Mouse (Mus musculus): ENCODE data around the gene Ccdc142. TPM values are rescaled to one million over a fixed set of nuclear protein-coding genes. Genes with fewer than 3 reads are reported as not detected.

The Ccdc142 gene
- polyA plus RNA-seq, 1 experiment from 2014 or later: 5.0 TPM

DNA sequence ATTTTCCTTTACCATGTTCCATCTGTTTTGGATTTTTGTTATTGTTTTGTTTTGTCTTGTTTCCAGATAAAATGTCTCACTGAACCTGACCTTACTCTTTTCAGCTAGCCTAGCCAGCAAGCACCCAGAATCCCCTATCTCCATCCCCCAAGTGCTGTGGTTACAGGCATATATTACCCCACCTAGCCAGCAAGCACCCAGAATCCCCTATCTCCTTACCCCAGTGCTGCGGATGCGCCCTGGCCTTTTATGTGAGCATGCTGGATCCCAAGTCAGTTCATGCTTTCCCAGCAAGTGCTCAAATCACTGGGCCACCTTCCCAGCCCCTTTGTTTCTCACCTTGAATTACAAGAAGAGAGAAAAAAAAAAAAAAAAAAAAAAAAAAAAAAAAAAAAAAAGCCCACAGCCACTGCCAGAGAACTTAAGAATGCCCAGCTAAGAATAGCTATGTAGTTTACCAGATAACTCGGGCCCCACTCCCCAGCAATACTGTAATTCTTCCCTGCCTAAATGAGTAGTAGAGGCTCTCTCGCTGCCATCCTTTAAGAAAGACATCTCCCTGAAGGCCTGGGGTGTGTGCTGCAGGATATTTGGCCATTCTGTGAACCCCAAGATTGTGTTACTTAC is 10.2 kb downstream of the Ccdc142 start:
- H3K9me3 ChIP-seq: no peaks in the 10 kb centered on the region
- 0 out of 2 replicates have a peak, but pooled peaks cover 6% of the 10 kb centered on the region for H3K36me3 ChIP-seq
- no peak overlapping the region for H3K4me2 ChIP-seq (replicated peaks)
- WGBS: 95% methylated on average over 4 of the region's 4 CpGs
- H3K27ac ChIP-seq (replicated peaks): no peak overlapping the region
- no peak for ATAC-seq (ENCODE audit: low FRiP score, low read depth)
- H3K4me3 ChIP-seq: no peak overlapping the region
- peaks cover 37% of the 10 kb centered on the region for H3K4me1 ChIP-seq
- H3K27me3 ChIP-seq: no peaks in the 10 kb centered on the region
- H3K9ac ChIP-seq (replicated peaks): no peak overlapping the region

- 1% methylated on average over 51 of the region's 58 CpGs for WGBS
These were observed 13.7 kb downstream of the Ccdc142 start, which contains the start of gene Mogs for GRCm38 (mm10) chr6:83115011-83115671. Gene Mogs, plus strand, starts transcription at chr6:83115496.

DNA sequence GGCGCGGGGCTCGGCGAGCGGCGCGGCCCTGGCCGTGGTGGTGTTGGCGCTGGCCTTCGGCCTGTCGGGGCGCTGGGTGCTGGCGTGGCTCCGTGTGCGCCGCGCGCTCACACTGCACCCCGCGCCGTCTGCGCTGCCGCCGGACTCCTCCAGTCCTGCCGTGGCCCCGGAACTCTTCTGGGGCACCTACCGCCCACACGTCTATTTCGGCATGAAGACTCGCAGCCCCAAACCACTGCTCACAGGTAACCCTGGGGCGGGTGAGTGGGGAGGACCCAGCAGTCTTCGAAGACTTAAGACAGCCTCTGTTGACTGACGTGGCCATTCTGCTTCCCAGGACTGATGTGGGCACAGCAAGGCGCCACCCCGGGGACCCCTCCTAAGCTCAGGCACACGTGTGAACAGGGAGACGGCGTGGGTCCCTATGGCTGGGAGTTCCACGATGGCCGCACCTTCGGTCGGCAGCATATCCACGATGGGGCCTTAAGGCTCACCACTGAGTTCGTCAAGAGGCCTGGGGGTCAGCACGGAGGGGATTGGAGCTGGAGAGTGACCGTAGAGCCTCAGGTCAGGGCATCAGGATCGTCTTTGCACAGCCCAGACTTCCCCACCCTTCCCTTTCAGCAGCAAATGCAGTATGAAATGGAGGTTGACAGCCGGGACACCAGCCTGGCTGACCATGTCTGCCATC is 14.4 kb downstream of the Ccdc142 start:
- Histone ChIP-seq H3K27me3 (no peaks in the 10 kb centered on the region), H3K27ac (replicated peaks) (peak overlapping the region; percentile 78), H3K4me2 (replicated peaks) (peak overlapping the region; percentile 95), H3K9ac (replicated peaks) (peak overlapping the region; percentile 85), H3K9me3 (no peaks in the 10 kb centered on the region), H3K4me1 (peaks cover 52% of the 10 kb centered on the region), H3K4me3 (peak overlapping the region; percentile 78), H3K36me3 (peaks cover 30% of the 10 kb centered on the region)
- WGBS: 2% methylated on average over 41 of the region's 48 CpGs
- ATAC-seq (ENCODE audit: low FRiP score, low read depth): peak; percentile 72

More at GRCm38 (mm10) chr6:83115011-83115671, 13.7 kb downstream of the Ccdc142 start, which contains the start of gene Mogs:
- H3K9me3 ChIP-seq: no peaks in the 10 kb centered on the region
- peaks cover 30% of the 10 kb centered on the region for H3K36me3 ChIP-seq
- H3K4me2 ChIP-seq (replicated peaks): peak within 1 kb of the TSS; percentile 95
- H3K4me3 ChIP-seq: peak within 1 kb of the TSS; percentile 78
- H3K27ac ChIP-seq (replicated peaks): peak within 1 kb of the TSS; percentile 78
- no peaks in the 10 kb centered on the region for H3K27me3 ChIP-seq
- peaks cover 46% of the 10 kb centered on the region for H3K4me1 ChIP-seq
- peak within 1 kb of the TSS; percentile 85 for H3K9ac ChIP-seq (replicated peaks)
- peak; percentile 90 for ATAC-seq (ENCODE audit: low FRiP score, low read depth)

- Histone ChIP-seq H3K4me1 (peaks cover 52% of the 10 kb centered on the region), H3K4me2 (replicated peaks) (peak overlapping the region; percentile 95), H3K9me3 (no peaks in the 10 kb centered on the region), H3K27me3 (no peaks in the 10 kb centered on the region), H3K9ac (replicated peaks) (peak overlapping the region; percentile 85), H3K36me3 (peaks cover 30% of the 10 kb centered on the region), H3K27ac (replicated peaks) (no peak overlapping the region), H3K4me3 (peak overlapping the region; percentile 78)
- ATAC-seq (ENCODE audit: low FRiP score, low read depth): no peak
- WGBS: 82% methylated on average over 11 of the region's 11 CpGs
These were observed 15.2 kb downstream of the Ccdc142 start for GRCm38 (mm10) chr6:83116373-83117164.

GRCm38 (mm10) chr6:83117165-83117438 is 15.7 kb downstream of the Ccdc142 start:
- Histone ChIP-seq H3K27ac (replicated peaks) (no peak overlapping the region), H3K9ac (replicated peaks) (no peak overlapping the region), H3K4me2 (replicated peaks) (peak overlapping the region; percentile 95; the same call in 1 of the 2 replicates), H3K4me1 (peaks cover 52% of the 10 kb centered on the region), H3K27me3 (no peaks in the 10 kb centered on the region), H3K4me3 (peak overlapping the region; percentile 78; the same call in 1 of the 2 replicates), H3K9me3 (no peaks in the 10 kb centered on the region), H3K36me3 (peaks cover 30% of the 10 kb centered on the region)
- WGBS: 86% methylated on average over 4 of the region's 4 CpGs
- no peak for ATAC-seq (ENCODE audit: low FRiP score, low read depth)

- Histone ChIP-seq H3K4me3 (peak overlapping the region; percentile 6; the same call in 1 of the 2 replicates), H3K27me3 (no peaks in the 10 kb centered on the region), H3K9ac (replicated peaks) (peak overlapping the region; percentile 24; the same call in 1 of the 2 replicates), H3K27ac (replicated peaks) (no peak overlapping the region), H3K36me3 (peaks cover 30% of the 10 kb centered on the region), H3K4me1 (peaks cover 57% of the 10 kb centered on the region), H3K4me2 (replicated peaks) (no peak overlapping the region), H3K9me3 (no peaks in the 10 kb centered on the region)
- 88% methylated on average over 13 of the region's 13 CpGs for WGBS
- ATAC-seq (ENCODE audit: low FRiP score, low read depth): no peak
These were observed 16.2 kb downstream of the Ccdc142 start for GRCm38 (mm10) chr6:83117616-83118015.

DNA sequence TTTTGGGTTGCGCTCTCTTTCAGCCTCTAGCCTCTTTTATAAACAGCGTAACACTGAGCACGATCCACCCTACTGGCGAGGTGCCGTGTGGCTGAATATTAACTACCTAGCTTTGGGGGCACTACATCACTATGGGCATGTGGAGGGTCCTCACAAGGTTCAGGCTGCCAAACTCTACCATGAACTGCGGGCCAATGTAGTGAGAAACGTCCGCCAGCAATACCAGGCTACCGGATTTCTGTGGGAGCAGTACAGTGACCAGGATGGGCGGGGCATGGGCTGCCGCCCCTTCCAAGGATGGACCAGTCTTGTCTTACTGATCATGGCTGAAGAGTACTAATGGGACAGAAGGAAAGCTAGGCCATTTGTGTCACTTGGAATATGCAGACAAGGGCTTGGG is 17.0 kb downstream of the Ccdc142 start:
- H3K4me1 ChIP-seq: peaks cover 65% of the 10 kb centered on the region
- H3K9me3 ChIP-seq: no peaks in the 10 kb centered on the region
- no peak overlapping the region for H3K9ac ChIP-seq (replicated peaks)
- peaks cover 30% of the 10 kb centered on the region for H3K36me3 ChIP-seq
- no peaks in the 10 kb centered on the region for H3K27me3 ChIP-seq
- ATAC-seq (ENCODE audit: low FRiP score, low read depth): no peak
- H3K4me2 ChIP-seq (replicated peaks): 0 out of 2 replicates have a peak overlapping the region, but pooled peaks have one; percentile 4
- no peak overlapping the region; the same call in 1 of the 2 replicates for H3K27ac ChIP-seq (replicated peaks)
- no peak overlapping the region for H3K4me3 ChIP-seq
- 84% methylated on average over 11 of the region's 11 CpGs for WGBS

DNA sequence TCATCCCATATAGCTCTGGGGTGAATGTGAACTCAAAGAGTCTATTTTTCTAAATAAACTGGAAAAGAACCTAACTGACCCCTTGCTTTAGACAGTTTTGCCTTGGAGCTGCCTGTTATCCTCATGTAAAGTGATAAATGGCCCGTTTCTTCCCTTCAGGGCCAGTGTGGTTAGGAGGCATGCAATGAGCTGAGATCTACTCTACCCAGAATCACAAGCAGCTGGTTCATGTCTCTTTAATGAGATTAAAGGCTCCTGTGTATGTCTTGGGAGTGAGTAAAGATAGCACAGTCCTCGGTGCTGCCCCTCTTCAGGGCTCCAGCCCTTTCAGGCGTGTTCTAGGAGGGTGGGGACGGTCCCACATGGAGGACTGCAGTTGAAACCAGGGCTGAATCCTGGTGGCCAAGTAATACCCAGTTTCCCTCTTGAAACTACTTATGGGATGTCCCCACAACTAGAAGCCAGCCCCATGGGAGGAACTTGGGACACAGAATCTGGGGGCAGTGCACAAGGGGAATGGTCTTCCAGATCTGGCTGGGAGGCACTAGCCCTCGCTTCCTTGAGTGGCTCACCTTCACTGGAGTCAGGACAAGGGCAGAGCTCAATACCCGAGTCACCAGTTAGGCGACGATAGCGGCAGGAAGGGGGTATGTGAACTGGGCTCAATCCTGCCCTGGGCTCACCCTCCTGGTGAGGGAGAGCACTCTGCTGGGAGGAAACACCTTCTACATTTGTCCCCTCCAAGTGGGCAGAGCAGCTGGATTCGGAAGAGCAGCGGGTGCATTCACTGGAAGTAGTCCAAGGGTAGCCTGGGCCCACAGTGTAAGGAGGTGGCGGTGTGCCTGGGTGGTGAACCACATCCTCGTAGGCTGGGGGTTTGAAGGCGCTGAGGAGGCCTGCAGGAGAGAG is 17.7 kb downstream of the Ccdc142 start:
- no peak for ATAC-seq (ENCODE audit: low FRiP score, low read depth)
- peaks cover 72% of the 10 kb centered on the region for H3K4me1 ChIP-seq
- H3K4me3 ChIP-seq: peak overlapping the region; percentile 84; the same call in 1 of the 2 replicates
- peaks cover 30% of the 10 kb centered on the region for H3K36me3 ChIP-seq
- no peaks in the 10 kb centered on the region for H3K9me3 ChIP-seq
- 87% methylated on average over 14 of the region's 14 CpGs for WGBS
- peak overlapping the region; percentile 10; the same call in 1 of the 2 replicates for H3K27ac ChIP-seq (replicated peaks)
- H3K4me2 ChIP-seq (replicated peaks): peak overlapping the region; percentile 78
- H3K27me3 ChIP-seq: no peaks in the 10 kb centered on the region
- 0 out of 2 replicates have a peak overlapping the region, but pooled peaks have one; percentile 89 for H3K9ac ChIP-seq (replicated peaks)

GRCm38 (mm10) chr6:83119734-83120051 is 18.3 kb downstream of the Ccdc142 start:
- Histone ChIP-seq H3K27me3 (no peaks in the 10 kb centered on the region), H3K4me2 (replicated peaks) (peak overlapping the region; percentile 78), H3K36me3 (peaks cover 30% of the 10 kb centered on the region), H3K27ac (replicated peaks) (peak overlapping the region; percentile 99; the same call in 1 of the 2 replicates), H3K4me3 (peak overlapping the region; percentile 84), H3K9me3 (no peaks in the 10 kb centered on the region), H3K4me1 (peaks cover 74% of the 10 kb centered on the region), H3K9ac (replicated peaks) (peak overlapping the region; percentile 89)
- ATAC-seq (ENCODE audit: low FRiP score, low read depth): no peak
- WGBS: 62% methylated on average over 7 of the region's 7 CpGs

DNA sequence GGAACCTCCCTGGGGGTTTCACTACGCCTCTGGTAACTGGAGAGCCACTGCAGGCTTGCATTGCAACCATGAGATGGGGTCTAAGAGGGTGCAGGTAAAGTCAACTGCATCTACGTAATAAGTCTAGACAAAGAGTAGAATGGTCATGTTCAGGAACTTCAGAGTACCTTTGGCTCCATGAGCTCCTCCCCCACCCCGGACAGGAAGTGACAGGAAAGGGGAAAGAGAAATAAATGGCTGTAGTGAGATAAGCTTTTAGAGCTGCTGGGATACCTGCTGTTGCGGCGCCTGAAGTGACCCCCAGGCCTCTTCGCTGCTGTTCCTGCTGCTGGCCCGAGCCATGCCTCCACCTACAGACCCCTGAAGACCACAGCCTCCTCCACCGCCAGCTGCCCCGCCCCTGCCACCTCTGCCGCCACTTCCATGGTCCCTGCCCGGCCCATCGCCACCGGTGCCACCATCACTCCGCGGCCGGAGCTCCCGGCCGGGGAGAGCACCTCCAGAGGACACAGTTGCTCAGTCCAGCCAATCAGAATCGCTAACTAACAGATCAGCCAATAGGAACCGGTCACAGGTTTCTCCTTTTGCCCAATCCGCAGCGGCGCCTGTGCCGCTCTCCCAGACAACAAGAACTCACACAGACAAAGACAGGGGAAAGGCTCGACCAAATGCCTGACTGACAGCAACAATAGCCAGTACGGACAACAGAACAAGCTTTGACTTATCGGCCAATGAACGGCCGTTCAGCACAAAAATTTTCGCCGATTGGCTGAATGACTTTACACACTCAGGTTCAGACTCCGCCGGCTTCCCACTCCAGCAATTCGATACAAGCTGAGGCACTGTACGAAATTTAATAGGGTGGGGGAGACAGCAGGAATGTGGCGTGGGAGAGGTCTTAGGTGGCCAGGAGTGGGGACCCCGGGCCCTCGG is 19.8 kb downstream of the Ccdc142 start, which contains the start of gene Wbp1:
TSS of gene Wbp1 (minus strand) at position 630 of the 933 bp plus-strand sequence.
- Histone ChIP-seq H3K9ac (replicated peaks) (peak within 1 kb of the TSS; percentile 95), H3K4me1 (peaks cover 71% of the 10 kb centered on the region), H3K36me3 (peaks cover 30% of the 10 kb centered on the region), H3K9me3 (no peaks in the 10 kb centered on the region), H3K4me3 (peak within 1 kb of the TSS; percentile 84), H3K4me2 (replicated peaks) (peak within 1 kb of the TSS; percentile 96), H3K27me3 (no peaks in the 10 kb centered on the region), H3K27ac (replicated peaks) (peak within 1 kb of the TSS; percentile 99)
- ATAC-seq (ENCODE audit: low FRiP score, low read depth): peak; percentile 94
- under 1% methylated on average over 36 of the region's 38 CpGs for WGBS

Data from midbrain, embryonic 12.5 days (tissue).